Mouse (Mus musculus): ENCODE results near the gene Ptprs.
A peak's percentile ranks its signal among the peaks of the same experiment; 100 is the strongest.

- TF ChIP-seq CTCF (IDR thresholded peaks at IDR 0.05; ENCODE audit: borderline replicate concordance, insufficient read depth, low read length), result 0 out of 2 replicates have a peak, but pooled peaks have one; percentile 40
- no peak for TF ChIP-seq POLR2A (IDR thresholded peaks at IDR 0.05; ENCODE audit: low read depth, low read length)
Observed at GRCm38 (mm10) chr17:56487441-56487888, 11.2 kb upstream of the Ptprs start.
